Comparison of ENCODE assay signal across 8 mouse cellular contexts in genomic region chr10:80017361-80017760, GRCm38 (mm10). TPM values are rescaled to one million over a fixed set of nuclear protein-coding genes. Genes with fewer than 3 reads are reported as not detected.
DNase-seq lines count a peak whose midpoint lies in the region; TF ChIP-seq lines count a peak whose summit lies in the region.

No protein-coding gene starts in this region.

- no peak for TF ChIP-seq CTCF in MEL (IDR thresholded peaks at IDR 0.05 in 2 of 3, conservative IDR thresholded peaks at IDR 0.05 in 1 of 3; ENCODE audit: control insufficient read depth in 1 of 3, insufficient read depth in 1 of 3, low read depth in 2 of 3, low read length in 3 of 3, poor library complexity in 1 of 3, severe bottlenecking in 1 of 3)
- no peak for TF ChIP-seq CTCF in liver, adult 2 months (IDR thresholded peaks at IDR 0.05; ENCODE audit: low read depth, low read length)

- WGBS in liver, adult 2 months, result 44% methylated on average over 3 of the region's 3 CpGs

- peaks cover 12% of the 10 kb centered on the region for H3K79me2 ChIP-seq in MEL (ENCODE audit: control insufficient read depth, insufficient read depth, low read length, poor library complexity)
- no peaks in the 10 kb centered on the region for H3K79me2 ChIP-seq in liver, adult 2 months (ENCODE audit: control insufficient read depth, insufficient read depth, low read length)

- H3K4me3 ChIP-seq in MEL (ENCODE audit: control insufficient read depth in 1 of 2, insufficient read depth in 1 of 2, low read depth in 2 of 2, low read length in 2 of 2), result peak overlapping the region; percentile 74 to 98
- H3K4me3 ChIP-seq in liver, adult 2 months (ENCODE audit: insufficient read depth, low read depth, low read length), result peak overlapping the region; percentile 59

- no peak for TF ChIP-seq RAD21 in MEL (IDR thresholded peaks at IDR 0.05; ENCODE audit: low read depth, low read length)

- peak overlapping the region; percentile 80 for H3K27ac ChIP-seq in MEL (ENCODE audit: control insufficient read depth, low read depth, low read length)
- H3K27ac ChIP-seq in liver, adult 2 months (replicated peaks; ENCODE audit: insufficient read depth, low read depth, low read length), result peak overlapping the region; percentile 29

- peaks cover 10 to 19% of the 10 kb centered on the region in 2 experiments for H3K4me1 ChIP-seq in MEL (ENCODE audit: control insufficient read depth in 1 of 2, insufficient read depth in 2 of 2, low read length in 2 of 2)
- no peaks in the 10 kb centered on the region for H3K4me1 ChIP-seq in liver, adult 2 months (ENCODE audit: control insufficient read depth, insufficient read depth, low read length)

- H3K9ac ChIP-seq in MEL (ENCODE audit: control insufficient read depth, low read depth, low read length, poor library complexity, severe bottlenecking), result peak overlapping the region; percentile 84
- peak overlapping the region; percentile 70 for H3K9ac ChIP-seq in liver, adult 2 months (ENCODE audit: low read depth, low read length)

- TF ChIP-seq EP300 in MEL (IDR thresholded peaks at IDR 0.05; ENCODE audit: low read depth in 1 of 2, low read length in 2 of 2), result peak in 1 of 2 experiments; percentile 57; a peak in 1 of 4 replicates

- H3K27me3 ChIP-seq in MEL (ENCODE audit: control insufficient read depth in 1 of 2, insufficient read depth in 2 of 2, low read length in 2 of 2), result no peaks in the 10 kb centered on the region
- no peaks in the 10 kb centered on the region for H3K27me3 ChIP-seq in liver, adult 2 months (ENCODE audit: control insufficient read depth, insufficient read depth, low read length)

- H3K36me3 ChIP-seq in MEL (ENCODE audit: control insufficient read depth in 1 of 2, insufficient read depth in 2 of 2, low read length in 2 of 2), result peaks cover 0 to 11% of the 10 kb centered on the region in 2 experiments; a peak in 3 of 4 replicates
- H3K36me3 ChIP-seq in liver, adult 2 months (ENCODE audit: control insufficient read depth, insufficient read depth, low read length), result no peaks in the 10 kb centered on the region

- DNase-seq in CD4-positive helper T cell, adult 2 months (ENCODE audit: low read depth, low spot score), result peak; percentile 94
- DNase-seq in MEL (ENCODE audit: low read depth, low spot score), result peak; percentile 80
- DNase-seq in liver, adult 2 months (ENCODE audit: extremely low read depth, low read depth, low spot score), result no peak
- peak; percentile 93 for DNase-seq in naive thymus-derived CD4-positive, alpha-beta T cell, adult 2 months (ENCODE audit: low read depth)
- DNase-seq in ovary, postnatal 10 days (ENCODE audit: low spot score), result no peak
- DNase-seq in right cerebral cortex, adult 2 months (ENCODE audit: low spot score in 2 of 2), result no peak
- no peak for DNase-seq in c-Kit-positive CD71-positive TER-119-positive erythroid progenitor cells, embryonic 14.5 days (ENCODE audit: low spot score)
- no peak for DNase-seq in kidney, postnatal 25 days

- TF ChIP-seq POLR2A in MEL (IDR thresholded peaks at IDR 0.05; ENCODE audit: control insufficient read depth in 1 of 2, insufficient read depth in 1 of 2, low read depth in 1 of 2, low read length in 2 of 2, poor library complexity in 1 of 2), result no peak; a peak in 1 of 4 replicates
- TF ChIP-seq POLR2A in liver, adult 2 months (IDR thresholded peaks at IDR 0.05; ENCODE audit: extremely low read depth, insufficient read depth, low read length), result no peak

- no peaks in the 10 kb centered on the region for H3K9me3 ChIP-seq in MEL (replicated peaks; ENCODE audit: insufficient read depth, low read length)

TF ChIP-seq in MEL, 35 proteins besides CTCF, POLR2A, EP300 and RAD21:
- TF ChIP-seq ETS1 (IDR thresholded peaks at IDR 0.05; ENCODE audit: low read depth, low read length) (0 out of 2 replicates have a peak, but pooled peaks have one; percentile 62), KAT2A (conservative IDR thresholded peaks at IDR 0.05; ENCODE audit: low read depth, low read length) (no peak), TCF12 (IDR thresholded peaks at IDR 0.05; ENCODE audit: low read depth, low read length) (peak; percentile 31; the same call in 1 of the 2 replicates), TBP (IDR thresholded peaks at IDR 0.05; ENCODE audit: low read depth, low read length) (no peak), BHLHE40 (IDR thresholded peaks at IDR 0.05; ENCODE audit: borderline replicate concordance, low read depth, low read length) (0 out of 2 replicates have a peak, but pooled peaks have one; percentile 33), MXI1 (IDR thresholded peaks at IDR 0.05; ENCODE audit: low read depth, low read length) (0 out of 2 replicates have a peak, but pooled peaks have one; percentile 16), GABPA (IDR thresholded peaks at IDR 0.05; ENCODE audit: low read depth, low read length) (no peak), SIN3A (IDR thresholded peaks at IDR 0.05; ENCODE audit: low read length) (peak; percentile 48), JUND (IDR thresholded peaks at IDR 0.05; ENCODE audit: low read depth, low read length) (no peak), POLR2AphosphoS5 (IDR thresholded peaks at IDR 0.05; ENCODE audit: borderline replicate concordance, low read depth, low read length) (no peak), MYB (IDR thresholded peaks at IDR 0.05; ENCODE audit: low read depth, low read length) (0 out of 2 replicates have a peak, but pooled peaks have one; percentile 9), CHD2 (IDR thresholded peaks at IDR 0.05; ENCODE audit: low read length) (peak; percentile 55), MAZ (IDR thresholded peaks at IDR 0.05; ENCODE audit: low read depth, low read length) (peak; percentile 98), ELF1 (IDR thresholded peaks at IDR 0.05; ENCODE audit: low read depth, low read length) (peak; percentile 94), HCFC1 (IDR thresholded peaks at IDR 0.05; ENCODE audit: low read depth, low read length) (peak; percentile 65; the same call in 1 of the 2 replicates)

RNA-seq across cellular contexts. Expression of gene Arhgap45, which starts 0.9 kb away (rescaled TPM):
- total RNA-seq in MEL (2012; rRNA removed), result 25.2 and 26.2 TPM in 2 replicates
- polyA plus RNA-seq in MEL (2012; ENCODE audit: insufficient read depth in 1 of 2, insufficient read length in 2 of 2, low read depth in 1 of 2, low replicate concordance in 2 of 2, missing spikeins in 1 of 2), result 10 to 100 TPM in 1 of 2 experiments, not detected in 1; 53.6 TPM
- total RNA-seq in liver, adult 2 months (2014; rRNA removed), result 4.5 and 4.6 TPM in 2 replicates
- polyA plus RNA-seq in liver, adult 2 months (2012; rRNA removed), result 7.7 and 10.9 TPM in 2 replicates

RNA-seq across cellular contexts. Expression of gene Abca7, which starts 21.1 kb away (rescaled TPM):
- total RNA-seq in MEL (2012; rRNA removed), result 7.4 and 7.7 TPM in 2 replicates
- 10 to 100 TPM in 1 of 2 experiments, not detected in 1; 16.8 TPM for polyA plus RNA-seq in MEL (2012; ENCODE audit: insufficient read depth in 1 of 2, insufficient read length in 2 of 2, low read depth in 1 of 2, low replicate concordance in 2 of 2, missing spikeins in 1 of 2)
- total RNA-seq in liver, adult 2 months (2014; rRNA removed), result 1.4 and 1.9 TPM in 2 replicates
- polyA plus RNA-seq in liver, adult 2 months (2012; rRNA removed), result 3.2 and 3.4 TPM in 2 replicates

RNA-seq across cellular contexts. Expression of gene Polr2e, which starts 22.2 kb away (rescaled TPM):
- total RNA-seq in MEL (2012; rRNA removed), result 156 and 169 TPM in 2 replicates
- polyA plus RNA-seq in MEL (2012; ENCODE audit: insufficient read depth in 1 of 2, insufficient read length in 2 of 2, low read depth in 1 of 2, low replicate concordance in 2 of 2, missing spikeins in 1 of 2), result 100 to 1,000 TPM; 258 to 279 TPM
- 26.4 and 39.1 TPM in 2 replicates for total RNA-seq in liver, adult 2 months (2014; rRNA removed)
- 71.1 and 74.6 TPM in 2 replicates for polyA plus RNA-seq in liver, adult 2 months (2012; rRNA removed)

RNA-seq across cellular contexts. Expression of gene Cnn2, which starts 29.0 kb away (rescaled TPM):
- total RNA-seq in MEL (2012; rRNA removed), result 8.7 and 9.1 TPM in 2 replicates
- 10 to 100 TPM in 1 of 2 experiments, not detected in 1; 25.3 TPM for polyA plus RNA-seq in MEL (2012; ENCODE audit: insufficient read depth in 1 of 2, insufficient read length in 2 of 2, low read depth in 1 of 2, low replicate concordance in 2 of 2, missing spikeins in 1 of 2)
- total RNA-seq in liver, adult 2 months (2014; rRNA removed), result 5.2 and 6.4 TPM in 2 replicates
- 6.9 and 9.8 TPM in 2 replicates for polyA plus RNA-seq in liver, adult 2 months (2012; rRNA removed)

RNA-seq across cellular contexts. Expression of gene Gpx4, which starts 29.6 kb away (rescaled TPM):
- 422 and 508 TPM in 2 replicates for total RNA-seq in MEL (2012; rRNA removed)
- 100 to 1,000 TPM in 1 of 2 experiments, not detected in 1; 536 TPM for polyA plus RNA-seq in MEL (2012; ENCODE audit: insufficient read depth in 1 of 2, insufficient read length in 2 of 2, low read depth in 1 of 2, low replicate concordance in 2 of 2, missing spikeins in 1 of 2)
- 712 and 752 TPM in 2 replicates for total RNA-seq in liver, adult 2 months (2014; rRNA removed)
- 535 and 559 TPM in 2 replicates for polyA plus RNA-seq in liver, adult 2 months (2012; rRNA removed)

Comparison
In these comparisons a context has a peak if more than half of its experiments do, and no peak if none do; other contexts are left out.
1. DNase-seq: peak in CD4-positive helper T cell, adult 2 months (single experiment), MEL (single experiment) and naive thymus-derived CD4-positive, alpha-beta T cell, adult 2 months (single experiment); none in liver, adult 2 months (single experiment), ovary, postnatal 10 days (single experiment), right cerebral cortex, adult 2 months (0 of 2), c-Kit-positive CD71-positive TER-119-positive erythroid progenitor cells, embryonic 14.5 days (single experiment) and kidney, postnatal 25 days (0 of 2).